Comparison of ENCODE assay signal across 8 mouse cellular contexts in genomic region chr2:75792377-75793203, GRCm38 (mm10). TPM values are rescaled to one million over a fixed set of nuclear protein-coding genes. Genes with fewer than 3 reads are reported as not detected.
DNase-seq lines count a peak whose midpoint lies in the region; ATAC-seq and TF ChIP-seq lines count a peak whose summit lies in the region.

No protein-coding gene starts in this region.

- H3K9ac ChIP-seq in forebrain, embryonic 11.5 days (ENCODE audit: low read length): no peak overlapping the region
- no peak overlapping the region for H3K9ac ChIP-seq in liver, postnatal 0 days (replicated peaks)

- no peaks in the 10 kb centered on the region for H3K27me3 ChIP-seq in forebrain, embryonic 10.5 days (ENCODE audit: poor library complexity, severe bottlenecking)
- no peaks in the 10 kb centered on the region for H3K27me3 ChIP-seq in forebrain, embryonic 11.5 days (ENCODE audit: control insufficient read depth, insufficient read depth, low read length)
- no peaks in the 10 kb centered on the region for H3K27me3 ChIP-seq in liver, postnatal 0 days (ENCODE audit: insufficient read depth, low read length)

- no peak overlapping the region for H3K4me2 ChIP-seq in forebrain, embryonic 11.5 days (ENCODE audit: low read depth, low read length, severe bottlenecking)
- H3K4me2 ChIP-seq in liver, postnatal 0 days (ENCODE audit: low read depth, low read length): peak overlapping the region; percentile 68

- TF ChIP-seq EP300 in liver, postnatal 0 days (IDR thresholded peaks at IDR 0.05; ENCODE audit: low read depth): peak; percentile 16; the same call in 1 of the 2 replicates

- no peak for ATAC-seq in forebrain, embryonic 11.5 days (replicated peaks; ENCODE audit: low FRiP score)
- peak; percentile 86 for ATAC-seq in liver, postnatal 0 days
- ATAC-seq in erythroblast, adult 5-6 weeks (replicated peaks; ENCODE audit: low FRiP score, poor library complexity, severe bottlenecking): no peak

- H3K4me1 ChIP-seq in forebrain, embryonic 10.5 days: peaks cover 15% of the 10 kb centered on the region; the same call in 1 of the 2 replicates
- H3K4me1 ChIP-seq in forebrain, embryonic 11.5 days (replicated peaks; ENCODE audit: control insufficient read depth, insufficient read depth, low read length): no peaks in the 10 kb centered on the region
- 0 out of 2 replicates have a peak, but pooled peaks cover 3% of the 10 kb centered on the region for H3K4me1 ChIP-seq in liver, postnatal 0 days (ENCODE audit: insufficient read depth)

- H3K36me3 ChIP-seq in forebrain, embryonic 10.5 days (replicated peaks): no peaks in the 10 kb centered on the region
- no peaks in the 10 kb centered on the region for H3K36me3 ChIP-seq in forebrain, embryonic 11.5 days (ENCODE audit: control insufficient read depth, insufficient read depth, low read length)
- no peaks in the 10 kb centered on the region for H3K36me3 ChIP-seq in liver, postnatal 0 days (replicated peaks; ENCODE audit: insufficient read depth, low read length)

- intact Hi-C loops in heart, postnatal 14 days (cut with DNase I): no loop called here

- no peak for TF ChIP-seq CTCF in liver, postnatal 0 days (IDR thresholded peaks at IDR 0.05; ENCODE audit: low read depth)

- no peak overlapping the region for H3K4me3 ChIP-seq in forebrain, embryonic 10.5 days
- H3K4me3 ChIP-seq in forebrain, embryonic 11.5 days (ENCODE audit: low read depth, low read length): no peak overlapping the region
- peak overlapping the region; percentile 32; the same call in 1 of the 2 replicates for H3K4me3 ChIP-seq in liver, postnatal 0 days (ENCODE audit: low read depth, low read length)

- H3K27ac ChIP-seq in forebrain, embryonic 10.5 days: 0 out of 2 replicates have a peak overlapping the region, but pooled peaks have one; percentile 35
- H3K27ac ChIP-seq in forebrain, embryonic 11.5 days (ENCODE audit: low read depth, low read length): no peak overlapping the region
- H3K27ac ChIP-seq in liver, postnatal 0 days (ENCODE audit: low read depth): peak overlapping the region; percentile 66

- no peak for DNase-seq in forebrain, embryonic 10.5 days (ENCODE audit: extremely low spot score, low spot score)
- no peak for DNase-seq in forebrain, embryonic 11.5 days (ENCODE audit: low spot score)
- DNase-seq in MEL-GATA-1-ER (ENCODE audit: extremely low read depth, low read depth): peak; percentile 93
- DNase-seq in heart, postnatal 14 days: peak; percentile 29 to 40
- DNase-seq in liver, postnatal 0 days: peak; percentile 61
- DNase-seq in testis, postnatal 14 days (ENCODE audit: low spot score): peak; percentile 37
- DNase-seq in frontal cortex, adult 2 months (ENCODE audit: extremely low spot score in 1 of 2, low spot score in 1 of 2): no peak

- no peaks in the 10 kb centered on the region for H3K9me3 ChIP-seq in forebrain, embryonic 10.5 days
- no peaks in the 10 kb centered on the region for H3K9me3 ChIP-seq in forebrain, embryonic 11.5 days (ENCODE audit: control insufficient read depth, low read length)
- no peaks in the 10 kb centered on the region for H3K9me3 ChIP-seq in liver, postnatal 0 days (ENCODE audit: low read length)

- 69% methylated on average over 12 of the region's 12 CpGs for WGBS in forebrain, embryonic 10.5 days
- WGBS in forebrain, embryonic 11.5 days: 65% methylated on average over 12 of the region's 12 CpGs
- 18% methylated on average over 12 of the region's 12 CpGs for WGBS in liver, postnatal 0 days (ENCODE audit: insufficient replicate concordance)

RNA-seq across cellular contexts. Expression of gene Agps, which starts 39.4 kb away (rescaled TPM):
- 41.4 and 43.4 TPM in 2 replicates for polyA plus RNA-seq in forebrain, embryonic 10.5 days (2016; fragmentation: Nextera tagmentation; extraction: Ambion mirVana)
- polyA plus RNA-seq in forebrain, embryonic 11.5 days (2014; fragmentation: Nextera tagmentation; extraction: Ambion mirVana): 46.7 and 47.3 TPM in 2 replicates
- 10 to 100 TPM; 38.6 to 39.2 TPM for total RNA-seq in heart, postnatal 14 days (2021)
- 5.1 and 5.7 TPM in 2 replicates for polyA plus RNA-seq in liver, postnatal 0 days (2015; fragmentation: Nextera tagmentation; extraction: Ambion mirVana)
- polyA plus RNA-seq in frontal cortex, adult 2 months (2012; rRNA removed): 14.6 and 15.6 TPM in 2 replicates
- total RNA-seq in erythroblast, adult 5-6 weeks (2015; ENCODE audit: low replicate concordance): 45.1 and 47.7 TPM in 2 replicates
- 44.5 and 51.9 TPM in 2 replicates for total RNA-seq in erythroblast, adult 5-6 weeks (2017; ENCODE audit: low replicate concordance)

Comparison
In these comparisons a context has a peak if more than half of its experiments do, and no peak if none do; other contexts are left out.
1. DNase-seq: peak in MEL-GATA-1-ER (single experiment), heart, postnatal 14 days (2 of 2), liver, postnatal 0 days (single experiment) and testis, postnatal 14 days (single experiment); none in forebrain, embryonic 10.5 days (single experiment), forebrain, embryonic 11.5 days (single experiment) and frontal cortex, adult 2 months (0 of 2).